Mouse (Mus musculus) hindbrain, embryonic 13.5 days (tissue): ENCODE results near the gene Sh3pxd2a. TPM values are rescaled to one million over a fixed set of nuclear protein-coding genes. Genes with fewer than 3 reads are reported as not detected.
A peak's percentile ranks its signal among the peaks of the same experiment; 100 is the strongest.

Experiments used
- ATAC-seq: fragments of 200-750 bp; cut with Nextera tagmentation; 2 replicates; pipeline ENCODE4 v1.8.0; 2017; ENCODE audit warnings: moderate TSS enrichment; ENCODE audit not compliant: low FRiP score
- H3K27ac ChIP-seq: fragments of 300-500 bp; sonication (generic); 2 replicates; pipeline ENCODE4 v1.5.1; 2015; ENCODE audit warnings: inconsistent platforms, mild to moderate bottlenecking, moderate library complexity
- H3K27me3 ChIP-seq: fragments of 300-500 bp; sonication (generic); 2 replicates; pipeline ENCODE4 v1.6.1; 2015; ENCODE audit warnings: mild to moderate bottlenecking, inconsistent platforms
- H3K36me3 ChIP-seq: fragments of 300-500 bp; sonication (generic); 2 replicates; pipeline ENCODE4 v1.6.1; 2015; ENCODE audit warnings: mild to moderate bottlenecking, inconsistent platforms
- H3K4me1 ChIP-seq: fragments of 300-500 bp; sonication (generic); replicated peaks from 2 replicates; pipeline ENCODE4 v1.6.1; 2015; ENCODE audit warnings: inconsistent platforms
- H3K4me2 ChIP-seq: fragments of 300-500 bp; sonication (generic); 2 replicates; pipeline ENCODE4 v1.6.1; 2015; ENCODE audit warnings: inconsistent platforms, mild to moderate bottlenecking, moderate library complexity
- H3K4me3 ChIP-seq: fragments of 300-500 bp; sonication (generic); 2 replicates; pipeline ENCODE4 v1.5.1; 2015; ENCODE audit warnings: mild to moderate bottlenecking, inconsistent platforms
- H3K9ac ChIP-seq: fragments of 300-500 bp; sonication (generic); 2 replicates; pipeline ENCODE4 v1.6.1; 2015; ENCODE audit warnings: mild to moderate bottlenecking, inconsistent platforms
- H3K9me3 ChIP-seq: fragments of 300-500 bp; sonication (generic); 2 replicates; pipeline ENCODE4 v1.6.1; 2016; ENCODE audit warnings: inconsistent platforms
- WGBS: fragments of 180-500 bp; shearing (Covaris S2); methylation state at CpG from one replicate; pipeline ENCODE4 v1.1.7; 2015; 5-methylcytosine and 5-hydroxymethylcytosine counted together
- polyA plus RNA-seq: library from polyadenylated mRNA; unstranded; fragments of >200 nt; fragmentation: Nextera tagmentation; extraction: Ambion mirVana; gene quantifications from 2 replicates; pipeline ENCODE4 v1.2.1, GENCODE M21; 2015

Sh3pxd2a gene
- polyA plus RNA-seq, 1 experiment from 2014 or later = 2.1 TPM

DNA sequence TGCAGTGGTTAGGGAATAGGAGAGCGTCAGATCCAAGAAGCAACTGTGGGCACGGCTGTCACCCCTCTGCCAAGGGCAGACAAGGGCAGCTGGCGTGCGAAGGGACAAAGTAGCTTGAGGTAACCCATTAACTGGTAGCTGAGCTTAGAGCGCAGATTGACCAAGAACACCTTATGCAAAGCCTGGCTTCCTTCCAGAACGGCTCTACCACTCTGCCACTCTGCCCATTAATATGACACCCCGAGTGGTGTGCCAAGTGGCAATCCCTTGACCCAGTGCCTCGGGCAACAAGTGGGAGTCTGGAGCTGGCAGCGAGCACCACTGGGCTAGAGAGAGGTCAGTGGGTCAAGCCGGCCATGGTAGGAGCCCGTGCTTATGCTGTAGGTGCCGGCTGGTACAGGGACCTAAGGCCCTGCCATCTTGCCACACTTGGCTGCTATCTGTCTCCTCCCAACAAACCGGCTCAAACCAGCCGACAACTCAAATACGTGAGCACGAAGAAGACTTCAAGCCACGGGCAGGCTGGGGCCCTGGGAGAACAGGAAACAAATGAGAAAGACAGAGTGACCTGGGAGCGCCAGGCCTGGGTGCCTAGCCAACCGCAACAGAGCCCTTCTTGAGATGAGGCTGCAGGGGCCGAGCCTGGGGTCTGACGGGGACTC, 161.9 kb downstream of the Sh3pxd2a start:
- 0 out of 2 replicates have a peak, but pooled peaks cover 4% of the 10 kb centered on the region for H3K27me3 ChIP-seq
- 50% methylated on average over 21 of the region's 21 CpGs for WGBS
- H3K4me1 ChIP-seq = peaks cover 27% of the 10 kb centered on the region
- H3K27ac ChIP-seq = peak overlapping the region; percentile 72
- H3K4me3 ChIP-seq = no peak overlapping the region
- ATAC-seq = peak; percentile 12; the same call in 1 of the 2 replicates
- H3K9ac ChIP-seq = no peak overlapping the region
- no peaks in the 10 kb centered on the region for H3K36me3 ChIP-seq
- H3K9me3 ChIP-seq = no peaks in the 10 kb centered on the region
- peak overlapping the region; percentile 30; the same call in 1 of the 2 replicates for H3K4me2 ChIP-seq

DNA sequence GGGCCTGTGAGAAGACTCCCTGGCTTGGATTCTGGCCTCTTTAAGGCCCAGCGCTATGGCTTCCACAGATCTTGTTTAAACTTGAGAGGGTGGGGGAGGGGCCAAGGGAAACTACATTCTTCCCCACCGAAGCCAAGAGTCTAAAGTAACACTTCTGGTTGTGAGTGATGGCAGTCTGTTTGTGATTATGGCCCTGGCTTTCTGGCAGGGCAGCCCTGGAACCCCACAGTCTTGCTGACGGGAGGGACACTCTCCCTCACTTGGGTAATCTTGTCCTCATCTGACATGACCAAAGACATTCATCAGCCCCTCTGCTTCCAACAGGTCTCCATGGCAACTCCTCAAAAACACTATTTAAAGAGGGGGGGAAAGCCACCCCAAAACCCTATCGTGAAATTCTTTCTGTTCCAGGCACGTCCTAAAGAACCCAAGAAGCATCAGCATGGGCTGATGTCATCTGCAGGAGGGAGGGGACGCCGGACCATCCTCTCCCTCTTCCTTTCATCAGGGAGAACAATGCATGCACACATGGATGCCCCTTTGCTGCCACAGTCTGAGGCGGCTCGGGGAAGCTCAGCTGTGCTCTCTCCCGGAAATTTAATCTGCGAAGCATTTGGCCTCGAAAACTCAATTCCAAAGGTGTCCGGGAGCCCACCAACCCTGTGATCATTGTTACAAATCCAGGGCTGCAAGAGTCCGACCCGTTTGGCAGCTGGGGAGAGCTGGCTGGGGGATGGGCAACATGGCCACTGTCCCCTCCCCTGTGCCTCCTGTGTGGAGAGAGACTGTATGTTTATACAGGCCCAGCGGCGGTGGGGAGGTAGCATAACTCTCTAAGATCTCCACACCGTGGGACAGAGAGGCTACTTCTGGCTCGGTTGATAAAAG, 162.7 kb downstream of the Sh3pxd2a start:
- ATAC-seq = peak; percentile 61
- peak overlapping the region; percentile 49; the same call in 1 of the 2 replicates for H3K9ac ChIP-seq
- 0 out of 2 replicates have a peak, but pooled peaks cover 4% of the 10 kb centered on the region for H3K27me3 ChIP-seq
- peaks cover 27% of the 10 kb centered on the region for H3K4me1 ChIP-seq
- H3K4me2 ChIP-seq = peak overlapping the region; percentile 30
- 4% methylated on average over 19 of the region's 19 CpGs for WGBS
- no peaks in the 10 kb centered on the region for H3K36me3 ChIP-seq
- H3K27ac ChIP-seq = peak overlapping the region; percentile 72
- no peak overlapping the region for H3K4me3 ChIP-seq
- no peaks in the 10 kb centered on the region for H3K9me3 ChIP-seq

DNA sequence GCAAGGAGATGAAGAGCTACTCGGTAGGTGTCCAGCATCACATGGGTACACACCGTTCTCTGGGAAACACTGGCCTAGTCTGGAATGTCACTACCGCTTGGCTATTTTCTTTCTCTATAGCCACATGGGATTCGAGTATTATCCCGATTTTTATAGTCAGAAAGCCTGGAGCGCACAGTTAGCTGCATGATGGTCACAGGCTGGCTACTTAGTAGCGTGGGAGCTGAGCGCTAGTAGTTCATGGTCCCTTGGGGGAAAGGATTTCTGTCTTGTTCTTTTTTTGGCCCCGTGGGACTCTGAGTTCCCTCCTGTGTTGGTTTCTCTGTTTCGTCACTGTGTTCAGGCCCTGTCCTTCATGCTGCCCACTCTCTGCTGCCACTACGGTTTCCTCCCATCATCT, 166.1 kb downstream of the Sh3pxd2a start:
- H3K4me3 ChIP-seq = no peak overlapping the region
- ATAC-seq = no peak
- H3K9ac ChIP-seq = no peak overlapping the region
- peaks cover 33% of the 10 kb centered on the region for H3K4me1 ChIP-seq
- no peaks in the 10 kb centered on the region for H3K36me3 ChIP-seq
- 67% methylated on average over 11 of the region's 11 CpGs for WGBS
- no peaks in the 10 kb centered on the region for H3K9me3 ChIP-seq
- no peaks in the 10 kb centered on the region for H3K27me3 ChIP-seq
- H3K27ac ChIP-seq = no peak overlapping the region
- no peak overlapping the region for H3K4me2 ChIP-seq

DNA sequence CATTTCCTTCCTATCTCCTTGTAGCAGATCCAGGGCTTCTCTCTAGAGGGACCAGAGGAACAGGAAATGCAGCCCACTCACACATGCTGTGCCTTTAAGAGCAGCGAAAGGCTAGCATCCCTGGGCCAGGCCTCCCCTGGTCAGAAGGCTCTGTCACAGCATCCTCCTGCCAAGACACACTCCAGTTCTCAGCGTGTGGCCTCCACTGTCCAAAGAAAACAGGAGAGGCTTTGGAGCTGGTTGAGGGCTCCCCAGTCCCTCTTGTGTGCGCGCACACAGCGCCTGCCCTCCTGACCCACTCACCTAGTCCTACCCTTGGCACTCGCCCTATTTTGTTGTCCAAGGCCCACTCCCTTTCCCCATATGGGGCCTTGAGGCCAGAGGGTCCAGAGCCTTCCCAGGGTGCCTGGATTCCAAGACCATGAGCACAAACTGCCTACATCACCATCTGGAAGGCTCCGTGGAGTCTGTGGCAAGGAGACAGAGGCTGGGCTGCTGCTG, 171.7 kb downstream of the Sh3pxd2a start:
- ATAC-seq = no peak
- Histone ChIP-seq H3K27me3 (no peaks in the 10 kb centered on the region), H3K36me3 (no peaks in the 10 kb centered on the region), H3K4me1 (peaks cover 33% of the 10 kb centered on the region), H3K4me2 (no peak overlapping the region), H3K4me3 (no peak overlapping the region), H3K9me3 (no peaks in the 10 kb centered on the region), H3K9ac (no peak overlapping the region), H3K27ac (no peak overlapping the region; the same call in 1 of the 2 replicates)
- 39% methylated on average over 7 of the region's 7 CpGs for WGBS

DNA sequence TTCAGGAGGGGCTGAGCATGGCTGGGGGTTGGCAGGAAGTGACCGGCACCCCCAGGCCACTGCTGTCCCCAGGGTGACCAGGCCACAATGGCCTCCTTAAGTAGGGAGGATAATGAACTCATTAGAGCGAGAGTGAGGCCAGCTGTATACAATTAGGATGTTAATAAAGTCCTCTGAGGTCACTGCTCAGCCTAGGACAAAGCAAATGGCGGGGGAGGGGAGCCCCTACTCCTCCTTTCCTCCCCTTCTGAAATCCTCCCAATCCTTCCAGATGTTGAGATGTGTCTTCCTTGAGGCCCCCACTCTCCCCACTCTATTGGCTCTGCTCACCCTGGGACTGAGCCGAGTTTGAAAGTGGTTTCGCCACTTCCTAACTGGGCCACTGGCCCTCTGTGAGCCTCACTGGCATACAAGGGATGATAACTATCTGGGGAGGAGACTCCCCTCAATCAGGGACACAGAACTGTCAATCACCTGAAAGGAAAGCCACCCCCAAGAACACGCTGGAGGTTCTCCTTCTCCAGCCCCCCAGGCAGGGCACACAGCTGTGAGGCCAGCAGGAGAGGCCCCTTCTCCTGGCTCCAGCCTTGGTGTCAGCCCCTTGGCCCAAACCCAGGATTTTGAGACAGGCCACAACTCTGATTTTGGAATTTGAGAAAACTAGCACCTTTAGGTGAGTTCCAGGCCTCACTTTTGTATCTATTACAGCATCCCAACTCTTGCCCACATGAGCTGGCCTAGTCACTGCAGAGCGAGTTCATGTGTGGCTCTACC, 172.7 kb downstream of the Sh3pxd2a start:
- Histone ChIP-seq H3K27me3 (no peaks in the 10 kb centered on the region), H3K9me3 (no peaks in the 10 kb centered on the region), H3K36me3 (no peaks in the 10 kb centered on the region), H3K27ac (no peak overlapping the region; the same call in 1 of the 2 replicates), H3K4me2 (no peak overlapping the region), H3K4me1 (peaks cover 43% of the 10 kb centered on the region), H3K4me3 (no peak overlapping the region), H3K9ac (no peak overlapping the region; the same call in 1 of the 2 replicates)
- no peak; the same call in 1 of the 2 replicates for ATAC-seq
- 34% methylated on average over 7 of the region's 7 CpGs for WGBS

DNA sequence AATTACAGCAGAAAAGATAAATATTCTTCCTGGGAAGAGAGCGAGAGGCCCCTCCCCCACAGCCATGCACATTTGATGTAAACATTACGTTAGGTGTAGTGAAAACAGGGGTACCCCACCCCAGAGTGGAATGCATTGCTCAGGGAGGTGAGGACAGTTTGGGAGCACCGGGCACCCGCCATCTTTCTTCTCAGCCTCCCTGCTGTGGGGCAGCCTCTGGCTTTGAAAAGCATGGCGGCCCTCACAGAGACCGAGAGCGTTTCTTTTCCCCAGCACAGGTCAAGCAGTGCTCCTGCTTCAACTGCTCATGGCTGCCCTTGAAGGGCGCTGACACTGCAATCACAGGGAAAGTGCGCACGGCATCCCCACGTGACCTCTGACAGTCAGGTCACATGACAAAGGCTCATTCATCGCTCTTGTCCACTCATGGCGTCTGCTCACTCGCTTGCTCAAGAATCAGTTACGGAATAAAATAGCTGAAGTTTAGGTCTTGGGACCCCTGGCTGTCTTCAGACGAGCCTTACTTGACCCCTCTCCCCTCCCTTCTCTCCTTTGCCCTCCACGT, 177.2 kb downstream of the Sh3pxd2a start:
- peaks cover 15% of the 10 kb centered on the region for H3K36me3 ChIP-seq
- H3K27ac ChIP-seq = 0 out of 2 replicates have a peak overlapping the region, but pooled peaks have one; percentile 13
- 0 out of 2 replicates have a peak overlapping the region, but pooled peaks have one; percentile 5 for H3K9ac ChIP-seq
- no peak overlapping the region for H3K4me3 ChIP-seq
- H3K9me3 ChIP-seq = no peaks in the 10 kb centered on the region
- no peaks in the 10 kb centered on the region for H3K27me3 ChIP-seq
- H3K4me1 ChIP-seq = peaks cover 32% of the 10 kb centered on the region
- ATAC-seq = no peak
- peak overlapping the region; percentile 30 for H3K4me2 ChIP-seq
- 38% methylated on average over 17 of the region's 17 CpGs for WGBS

DNA sequence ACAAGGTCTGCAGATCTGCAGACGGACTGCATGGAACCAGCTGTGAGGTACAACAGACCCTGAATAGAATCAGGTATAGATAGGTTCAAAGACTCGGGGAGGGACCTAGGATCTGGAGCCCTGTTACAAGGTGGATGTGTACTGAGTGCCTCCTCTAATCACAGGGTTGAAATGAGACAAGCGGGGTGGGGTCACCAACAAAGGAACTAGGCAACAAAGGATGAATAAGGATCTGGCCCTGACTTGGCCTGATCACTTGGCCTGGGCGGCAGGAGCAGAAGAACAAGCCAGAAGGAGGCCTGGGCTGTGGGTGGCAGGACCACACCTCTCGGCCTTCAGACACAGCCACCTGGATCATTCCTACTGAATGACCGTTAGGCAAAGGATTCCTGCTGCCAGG, 178.6 kb downstream of the Sh3pxd2a start:
- H3K4me3 ChIP-seq = no peak overlapping the region
- WGBS = 72% methylated on average over 6 of the region's 6 CpGs
- no peak overlapping the region for H3K27ac ChIP-seq
- H3K4me1 ChIP-seq = peaks cover 18% of the 10 kb centered on the region
- no peak overlapping the region for H3K4me2 ChIP-seq
- H3K36me3 ChIP-seq = peaks cover 15% of the 10 kb centered on the region
- no peaks in the 10 kb centered on the region for H3K27me3 ChIP-seq
- H3K9ac ChIP-seq = no peak overlapping the region
- no peak for ATAC-seq
- no peaks in the 10 kb centered on the region for H3K9me3 ChIP-seq

DNA sequence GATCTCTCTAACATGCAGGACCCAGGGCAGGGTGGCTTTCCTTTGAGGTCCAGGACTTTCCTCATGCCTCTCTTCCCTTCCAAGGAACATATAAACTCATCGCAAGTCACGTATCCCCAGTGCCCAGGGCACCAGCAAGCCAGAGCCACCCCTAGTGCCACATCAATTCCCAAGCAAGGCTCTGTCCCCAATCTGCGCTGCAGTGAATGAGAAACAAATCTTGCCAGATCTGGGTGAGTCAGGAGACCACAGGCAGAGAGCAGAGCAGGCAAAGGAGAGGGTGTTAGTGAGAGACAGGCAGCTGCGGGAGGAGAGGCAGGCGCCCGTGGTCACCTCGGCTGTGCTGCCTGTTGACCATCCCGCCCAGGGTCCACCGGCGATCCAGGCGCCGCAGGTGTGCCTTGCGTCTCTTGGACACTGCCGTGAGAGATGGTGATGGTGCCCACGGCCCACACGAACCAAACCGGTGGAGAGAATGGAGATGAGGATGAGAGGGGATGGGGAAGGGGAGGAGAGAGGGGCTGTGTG, 181.4 kb downstream of the Sh3pxd2a start:
- H3K27ac ChIP-seq = no peak overlapping the region
- no peak overlapping the region for H3K4me3 ChIP-seq
- peaks cover 16% of the 10 kb centered on the region for H3K4me1 ChIP-seq
- no peak for ATAC-seq
- 95% methylated on average over 17 of the region's 17 CpGs for WGBS
- H3K36me3 ChIP-seq = peaks cover 22% of the 10 kb centered on the region
- H3K4me2 ChIP-seq = no peak overlapping the region
- H3K9ac ChIP-seq = no peak overlapping the region
- no peaks in the 10 kb centered on the region for H3K27me3 ChIP-seq
- H3K9me3 ChIP-seq = no peaks in the 10 kb centered on the region

DNA sequence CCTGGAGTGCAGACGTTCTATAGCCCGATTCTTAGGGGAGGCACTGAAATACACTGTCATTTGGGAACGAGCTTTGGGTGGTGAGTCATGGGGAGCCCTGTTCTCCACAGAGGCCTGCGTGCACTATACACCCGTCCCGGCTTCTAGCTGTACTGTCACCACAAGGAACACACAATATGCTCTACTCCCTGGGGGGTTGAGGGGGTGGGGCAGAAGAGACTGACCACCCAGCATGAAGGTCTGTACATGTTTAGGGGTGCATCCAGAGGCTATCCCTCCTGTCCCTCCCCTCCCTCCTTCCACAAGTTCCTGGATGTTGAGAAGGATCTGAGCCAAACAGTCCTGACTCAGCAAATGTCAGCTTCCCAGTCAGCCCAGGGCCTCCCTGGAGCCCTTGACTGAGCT, 182.1 kb downstream of the Sh3pxd2a start:
- no peak overlapping the region for H3K4me2 ChIP-seq
- peaks cover 26% of the 10 kb centered on the region for H3K36me3 ChIP-seq
- WGBS = 75% methylated on average over 6 of the region's 6 CpGs
- H3K27ac ChIP-seq = no peak overlapping the region
- H3K27me3 ChIP-seq = no peaks in the 10 kb centered on the region
- H3K4me3 ChIP-seq = no peak overlapping the region
- H3K9me3 ChIP-seq = no peaks in the 10 kb centered on the region
- peaks cover 10% of the 10 kb centered on the region for H3K4me1 ChIP-seq
- no peak for ATAC-seq
- H3K9ac ChIP-seq = no peak overlapping the region

DNA sequence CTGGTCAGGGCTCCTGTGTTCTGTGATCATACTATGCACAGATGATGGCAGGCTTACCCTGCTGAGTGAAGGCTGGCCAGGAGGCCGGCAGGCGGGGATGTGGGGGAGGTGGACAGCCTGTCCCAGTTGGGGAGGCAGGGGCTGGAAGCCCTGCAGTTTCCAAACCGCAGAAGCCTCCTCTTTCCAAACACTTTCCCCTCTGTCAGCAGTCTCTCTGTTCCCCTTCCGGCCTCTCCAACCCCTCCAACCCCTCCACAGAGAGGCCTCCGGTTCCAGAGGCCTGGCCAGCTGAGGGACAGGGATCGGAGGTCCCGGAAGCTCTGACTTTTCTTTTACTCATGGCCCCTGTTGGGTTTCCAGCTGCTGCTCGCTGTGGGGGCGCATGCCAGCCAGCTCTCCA, 183.3 kb downstream of the Sh3pxd2a start:
- WGBS = 87% methylated on average over 8 of the region's 9 CpGs
- peaks cover 5% of the 10 kb centered on the region; the same call in 1 of the 2 replicates for H3K4me1 ChIP-seq
- H3K4me3 ChIP-seq = no peak overlapping the region
- no peak overlapping the region for H3K27ac ChIP-seq
- H3K36me3 ChIP-seq = peaks cover 31% of the 10 kb centered on the region
- no peak overlapping the region for H3K9ac ChIP-seq
- no peaks in the 10 kb centered on the region for H3K27me3 ChIP-seq
- H3K4me2 ChIP-seq = no peak overlapping the region
- ATAC-seq = no peak
- no peaks in the 10 kb centered on the region for H3K9me3 ChIP-seq

DNA sequence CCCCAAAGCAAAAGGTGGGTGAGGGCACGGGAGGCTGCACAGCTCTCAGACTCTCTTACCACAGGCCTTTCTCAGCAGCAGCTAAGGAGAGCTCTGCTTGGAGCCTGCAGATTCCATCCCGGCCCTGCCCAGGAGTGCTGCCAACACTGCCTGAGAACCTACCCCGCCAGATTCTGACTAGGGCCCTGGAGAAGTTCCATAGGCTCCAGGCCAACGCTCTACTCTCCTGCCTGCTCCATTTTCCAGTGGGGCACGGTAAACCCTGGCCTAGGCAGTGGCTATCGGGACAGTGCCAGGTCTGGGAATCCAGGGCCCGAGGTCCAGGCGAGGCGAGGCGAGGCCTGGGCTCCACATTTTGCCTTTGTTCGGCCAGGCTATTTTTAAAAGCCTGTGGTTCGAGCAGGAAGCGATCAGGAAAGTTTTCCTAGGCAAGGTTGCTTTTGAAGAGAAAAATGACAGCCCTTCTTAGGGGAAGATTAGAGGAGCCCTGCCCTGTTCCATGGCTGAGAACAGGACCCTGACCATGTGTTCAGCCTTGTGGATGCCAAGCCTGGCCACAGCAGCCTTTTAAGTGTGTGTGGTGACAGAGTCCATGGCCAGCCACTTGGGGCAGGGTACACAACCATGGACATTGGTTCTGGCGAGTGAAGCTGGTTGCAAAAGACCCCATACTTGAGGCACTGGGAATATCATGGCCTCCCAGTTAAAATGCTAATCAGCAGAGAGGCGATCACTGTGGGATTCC, 184.2 kb downstream of the Sh3pxd2a start:
- Histone ChIP-seq H3K27ac (no peak overlapping the region), H3K27me3 (no peaks in the 10 kb centered on the region), H3K9me3 (no peaks in the 10 kb centered on the region), H3K4me1 (peaks cover 5% of the 10 kb centered on the region; the same call in 1 of the 2 replicates), H3K36me3 (peaks cover 25% of the 10 kb centered on the region), H3K4me2 (no peak overlapping the region), H3K9ac (no peak overlapping the region), H3K4me3 (no peak overlapping the region)
- 86% methylated on average over 15 of the region's 15 CpGs for WGBS
- ATAC-seq = no peak
